Mouse (Mus musculus) left cerebral cortex, postnatal 10 days (tissue): Measurements from ENCODE around the gene Plch1. TPM values are rescaled to one million over a fixed set of nuclear protein-coding genes. Genes with fewer than 3 reads are reported as not detected.

ENCODE experiments used
- DNase-seq, 2 experiments: peaks; one replicate each; pipeline ENCODE4 v3.0.0; 2021 to 2022; ENCODE audit warnings: low spot score in 2 of 2, mixed read lengths in 1 of 2; ENCODE audit errors: extremely low spot score in 1 of 2
- intact Hi-C: fragments of 180-260 bp; cut with DNase I; formaldehyde crosslinking; loops from one replicate; pipeline ENCODE4 v1.15.1; 2025
- total RNA-seq, 2 experiments: library from RNA; stranded (reverse); gene quantifications; 2 replicates each; pipeline ENCODE4 v1.2.3; 2021

The Plch1 gene
- total RNA-seq = 1 to 10 TPM; 9.0 to 9.1 TPM

GRCm38 (mm10) chr3:63899309-63899695 is at the start of gene Plch1:
Plch1 (minus strand) TSS chr3:63899472.
- intact Hi-C loops = loop anchor here (2.0 kb wide), 1 partner anchor 29 kb away; the partner anchor contains the start of gene E130311K13Rik

GRCm38 (mm10) chr3:63941204-63941850 is 42.1 kb upstream of the Plch1 start:
- intact Hi-C loops = no loop called here
- peak in 1 of 2 experiments; percentile 16 for DNase-seq

More at GRCm38 (mm10) chr3:63899309-63899695, at the start of gene Plch1:
- DNase-seq = peak; percentile 52 to 69

- DNase-seq = no peak
- intact Hi-C loops = no loop called here
Measured at GRCm38 (mm10) chr3:63938928-63939327, 39.7 kb upstream of the Plch1 start.

DNA sequence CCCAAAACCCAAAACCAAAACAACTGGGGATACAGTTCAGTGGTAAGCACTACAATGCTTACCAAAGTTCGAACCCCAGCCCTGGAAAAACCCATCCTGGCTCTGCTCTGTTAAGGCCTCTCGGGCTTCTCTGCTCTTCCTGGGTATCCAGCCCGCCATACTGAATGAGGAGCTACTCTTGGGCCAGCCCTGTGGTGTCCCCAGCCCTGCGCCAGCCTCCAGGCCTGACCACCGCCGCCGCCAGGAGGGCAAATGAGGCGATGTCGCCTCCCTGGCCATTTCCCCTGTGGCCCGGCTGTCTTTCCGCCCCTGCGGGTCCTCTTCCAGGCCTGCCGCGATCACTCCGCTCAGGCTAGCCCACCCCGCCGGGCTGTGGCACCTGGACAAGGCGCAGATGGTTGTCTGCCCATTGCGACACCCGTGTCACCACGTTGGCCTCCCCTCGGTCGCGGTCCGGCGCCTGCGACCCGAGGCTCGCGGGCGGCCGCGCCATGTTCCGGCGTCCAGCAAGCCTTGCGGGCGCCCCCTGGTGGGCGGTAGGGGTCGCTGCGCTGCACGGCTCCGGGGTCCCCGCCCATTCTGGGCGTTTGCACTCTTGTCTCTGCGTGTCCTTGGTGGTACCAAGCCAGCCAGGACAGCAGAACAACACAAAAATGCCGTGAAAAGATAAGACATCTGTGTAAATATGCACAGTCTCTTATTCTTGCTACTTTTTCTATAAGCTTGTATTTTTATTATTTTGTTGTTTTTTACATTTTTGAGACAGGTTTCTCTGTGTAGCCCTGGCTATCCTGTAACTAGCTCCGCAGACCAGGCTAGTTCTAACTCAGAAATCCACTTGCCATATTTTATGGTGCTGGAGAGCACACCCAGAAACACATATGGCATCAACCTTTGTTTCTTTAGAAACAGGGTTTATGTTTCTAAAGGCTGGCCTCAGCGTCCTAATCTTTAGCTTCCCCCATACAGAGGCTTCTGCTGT is 29.9 kb upstream of the Plch1 start, which contains the start of gene E130311K13Rik:
Gene E130311K13Rik (minus strand): TSS at position 595 of the 982 bp plus-strand sequence.
- peak; percentile 81 to 92 for DNase-seq
- intact Hi-C loops = loop anchor here (2.0 kb wide), 1 partner anchor 30 kb away; the partner anchor contains the start of gene Plch1

- intact Hi-C loops = no loop called here
Measured at GRCm38 (mm10) chr3:63919634-63920033, 20.4 kb upstream of the Plch1 start.

GRCm38 (mm10) chr3:63910301-63910700 is 11.0 kb upstream of the Plch1 start:
- intact Hi-C loops = no loop called here
- no peak for DNase-seq

More at GRCm38 (mm10) chr3:63919634-63920033, 20.4 kb upstream of the Plch1 start:
- no peak for DNase-seq

GRCm38 (mm10) chr3:63905241-63905640 is 6.0 kb upstream of the Plch1 start:
- DNase-seq = peak in 1 of 2 experiments; percentile 24
- intact Hi-C loops = no loop called here

- intact Hi-C loops = no loop called here
- no peak for DNase-seq
Measured at GRCm38 (mm10) chr3:63904157-63904556, 4.9 kb upstream of the Plch1 start.

GRCm38 (mm10) chr3:63900021-63900571 is 824 bp upstream of the Plch1 start:
- no peak for DNase-seq
- intact Hi-C loops = no loop called here

DNA sequence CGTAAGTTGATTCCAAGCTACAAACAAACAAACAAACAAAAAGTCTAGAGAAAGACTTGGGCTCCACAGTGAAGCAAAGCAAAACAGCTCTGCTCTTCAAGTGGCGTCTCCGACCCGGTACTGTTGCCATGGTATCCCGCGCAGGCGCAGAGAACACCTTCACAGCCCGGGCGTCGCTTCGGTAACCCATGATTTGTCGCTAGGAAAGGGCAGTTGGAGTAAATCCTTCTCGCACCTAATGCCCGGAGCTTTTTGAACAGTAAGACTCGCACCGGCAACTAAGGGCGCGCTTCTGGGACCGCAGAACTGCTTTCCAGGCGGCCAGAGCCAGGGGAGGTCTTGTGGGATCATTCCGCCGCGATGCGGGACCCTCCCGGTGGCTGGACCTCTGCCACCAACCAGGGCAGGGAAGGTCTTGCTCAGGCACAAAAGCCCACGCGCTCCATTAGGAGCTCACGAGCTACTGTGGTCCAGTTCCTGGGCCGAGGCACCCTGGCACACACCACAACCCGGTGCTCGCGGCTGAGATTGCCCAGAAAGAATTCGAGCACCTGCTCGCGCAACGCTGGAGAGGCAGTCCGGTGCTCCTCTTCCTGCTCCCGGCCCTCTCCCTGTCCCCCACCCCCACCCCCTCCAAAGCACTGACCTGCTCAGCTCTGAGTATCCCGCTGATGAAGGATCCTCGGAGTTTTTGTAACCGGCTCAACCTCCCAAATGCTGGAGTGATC is 527 bp downstream of the Plch1 start:
- intact Hi-C loops = loop anchor here (2.0 kb wide), 1 partner anchor 30 kb away; the partner anchor contains the start of gene E130311K13Rik
- peak; percentile 84 to 86 for DNase-seq

DNA sequence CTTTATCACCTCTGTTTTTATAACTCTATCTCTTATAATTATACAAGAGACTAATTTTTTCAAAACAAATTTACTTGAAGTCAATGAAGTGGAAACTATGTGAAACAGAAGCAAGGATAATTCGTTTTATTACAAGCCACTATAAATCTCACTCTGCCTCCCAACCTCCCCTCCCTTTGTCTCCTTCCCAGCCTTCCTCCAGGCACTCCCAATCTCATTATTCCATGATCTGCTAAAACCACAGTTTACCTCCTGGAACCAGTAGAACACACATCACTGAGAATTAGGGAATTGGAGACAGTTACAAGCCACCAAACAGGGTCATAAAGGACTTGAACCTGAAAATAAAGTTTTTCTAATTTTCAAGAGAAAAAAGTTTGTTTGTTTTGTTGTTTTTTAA is 2.1 kb downstream of the Plch1 start:
- intact Hi-C loops = no loop called here

GRCm38 (mm10) chr3:63896303-63896702 is 3.0 kb downstream of the Plch1 start:
- DNase-seq = no peak
- intact Hi-C loops = no loop called here

More for the DNA sequence above, 2.1 kb downstream of the Plch1 start:
- no peak for DNase-seq

- intact Hi-C loops = no loop called here
- DNase-seq = no peak
Measured at GRCm38 (mm10) chr3:63895786-63896185, 3.5 kb downstream of the Plch1 start.

GRCm38 (mm10) chr3:63893677-63894076 is 5.6 kb downstream of the Plch1 start:
- intact Hi-C loops = no loop called here
- DNase-seq = no peak

DNA sequence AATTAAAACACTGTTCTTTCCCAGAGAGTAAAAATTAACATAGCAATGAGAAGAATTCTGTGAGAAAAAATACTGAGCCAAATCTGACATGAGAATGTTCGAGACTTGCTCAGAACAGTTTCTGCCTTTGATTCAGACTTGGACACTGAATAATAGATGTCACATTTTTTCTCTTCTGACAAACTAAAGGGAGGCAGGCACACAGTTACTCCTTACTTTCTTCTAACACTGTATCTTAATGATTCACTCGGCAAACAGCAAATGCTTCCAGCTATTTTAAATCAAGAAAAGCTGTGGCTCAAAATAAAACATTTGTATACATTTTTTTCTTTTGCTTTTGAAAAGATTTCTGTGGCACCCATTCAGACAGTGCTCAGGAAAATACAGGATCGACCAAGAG is 7.1 kb downstream of the Plch1 start:
- no peak for DNase-seq
- intact Hi-C loops = no loop called here

GRCm38 (mm10) chr3:63881065-63881464 is 18.2 kb downstream of the Plch1 start:
- intact Hi-C loops = no loop called here
- DNase-seq = no peak

- intact Hi-C loops = no loop called here
- no peak for DNase-seq
Measured at GRCm38 (mm10) chr3:63878995-63879666, 20.1 kb downstream of the Plch1 start.

GRCm38 (mm10) chr3:63872818-63873217 is 26.5 kb downstream of the Plch1 start:
- no peak for DNase-seq
- intact Hi-C loops = no loop called here
